Comparison of ENCODE assay signal across 20 mouse cellular contexts in the genomic region with DNA sequence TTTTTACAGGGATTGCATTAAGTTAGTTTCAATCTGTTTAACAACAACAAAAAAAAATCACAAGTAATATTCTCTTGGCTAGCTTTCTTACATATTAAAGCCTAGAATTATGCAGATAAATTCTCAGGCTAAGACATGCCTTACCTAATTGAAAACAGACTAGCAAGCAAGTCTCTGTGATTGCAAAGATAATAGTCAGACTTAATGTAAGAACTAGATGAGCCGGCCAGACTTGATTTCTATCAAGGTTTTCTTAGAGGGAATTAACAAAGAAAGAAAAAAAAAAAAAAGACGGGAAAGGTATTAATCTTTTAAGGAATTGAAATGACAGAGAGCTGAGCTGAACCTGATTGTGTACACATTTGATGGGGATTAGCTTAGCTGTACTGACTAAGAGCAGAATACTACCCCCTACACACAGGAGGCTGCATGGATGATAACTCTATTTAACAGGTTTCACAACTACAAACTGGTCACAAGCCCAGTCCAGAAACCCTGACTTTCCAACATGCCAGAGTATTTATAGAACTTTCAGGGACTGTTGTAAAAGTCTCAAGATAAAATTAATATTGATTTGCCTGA.
"Had no signal": no experiment of that assay in that cellular context is flagged by ENCODE, and none has a peak within 500 bp of the region (broad histone marks: within the 10 kb centered on the region; RNA-seq: fewer than 3 reads in every experiment).

No protein-coding gene starts in this region.

- H3K9me3 ChIP-seq: kidney, embryonic 15.5 days; liver, embryonic 13.5 days; midbrain, embryonic 15.5 days; neural tube, embryonic 12.5 days; neural tube, embryonic 15.5 days had no signal

- H3K4me3 ChIP-seq: kidney, embryonic 15.5 days; limb, embryonic 13.5 days; liver, embryonic 13.5 days; midbrain, embryonic 15.5 days; neural tube, embryonic 12.5 days; neural tube, embryonic 15.5 days had no signal

- H3K4me2 ChIP-seq: kidney, embryonic 15.5 days; limb, embryonic 13.5 days; liver, embryonic 13.5 days; midbrain, embryonic 11.5 days; midbrain, embryonic 15.5 days; neural tube, embryonic 12.5 days; neural tube, embryonic 15.5 days had no signal

- ATAC-seq: midbrain, embryonic 15.5 days had no signal

- H3K9ac ChIP-seq: kidney, embryonic 15.5 days; limb, embryonic 13.5 days; liver, embryonic 13.5 days; midbrain, embryonic 15.5 days; neural tube, embryonic 12.5 days; neural tube, embryonic 15.5 days had no signal

- DNase-seq: kidney, adult 11 months; kidney, adult 8-10 months; kidney, postnatal 10 days; kidney, postnatal 4 days; left cerebral cortex, postnatal 4 days; liver, embryonic 13.5 days; lung, adult 2 months; lung, postnatal 14 days; lung, postnatal 4 days; retina, postnatal 1 day; right cerebral cortex, postnatal 25 days; spleen, adult 18-20 months; thymus, adult 18-20 months; thymus, postnatal 36 days had no signal

- H3K4me1 ChIP-seq: kidney, embryonic 15.5 days; limb, embryonic 13.5 days; liver, embryonic 13.5 days; midbrain, embryonic 15.5 days; neural tube, embryonic 12.5 days; neural tube, embryonic 15.5 days had no signal

- H3K27me3 ChIP-seq: kidney, embryonic 15.5 days; limb, embryonic 13.5 days; liver, embryonic 13.5 days; midbrain, embryonic 15.5 days; neural tube, embryonic 12.5 days; neural tube, embryonic 15.5 days had no signal

- H3K36me3 ChIP-seq: kidney, embryonic 15.5 days; limb, embryonic 13.5 days; liver, embryonic 13.5 days; midbrain, embryonic 15.5 days; neural tube, embryonic 12.5 days; neural tube, embryonic 15.5 days had no signal

- H3K27ac ChIP-seq: kidney, embryonic 15.5 days; limb, embryonic 13.5 days; liver, embryonic 13.5 days; midbrain, embryonic 15.5 days; neural tube, embryonic 12.5 days; neural tube, embryonic 15.5 days had no signal
